Mouse (Mus musculus): Measurements from ENCODE around the gene Atf4. TPM values are rescaled to one million over a fixed set of nuclear protein-coding genes. Genes with fewer than 3 reads are reported as not detected.

The Atf4 gene
- total RNA-seq, 1 experiment from 2014 or later, result 367 TPM

GRCm38 (mm10) chr15:80271858-80272396 is 16.9 kb downstream of the Atf4 start:
- no peak for ATAC-seq (ENCODE audit: extremely low read depth, insufficient number of reproducible peaks, low FRiP score, poor library complexity, severe bottlenecking)

- no peak for ATAC-seq (ENCODE audit: extremely low read depth, insufficient number of reproducible peaks, low FRiP score, poor library complexity, severe bottlenecking)
Measured at GRCm38 (mm10) chr15:80277107-80277506, 22.1 kb downstream of the Atf4 start.

- no peak for ATAC-seq (ENCODE audit: extremely low read depth, insufficient number of reproducible peaks, low FRiP score, poor library complexity, severe bottlenecking)
Measured at GRCm38 (mm10) chr15:80277625-80278024, 22.6 kb downstream of the Atf4 start.

GRCm38 (mm10) chr15:80278121-80278759 is 23.3 kb downstream of the Atf4 start:
- ATAC-seq (ENCODE audit: extremely low read depth, insufficient number of reproducible peaks, low FRiP score, poor library complexity, severe bottlenecking), result no peak

GRCm38 (mm10) chr15:80279053-80279452 is 24.1 kb downstream of the Atf4 start:
- ATAC-seq (ENCODE audit: extremely low read depth, insufficient number of reproducible peaks, low FRiP score, poor library complexity, severe bottlenecking), result no peak

GRCm38 (mm10) chr15:80280646-80281045 is 25.7 kb downstream of the Atf4 start:
- ATAC-seq (ENCODE audit: extremely low read depth, insufficient number of reproducible peaks, low FRiP score, poor library complexity, severe bottlenecking), result no peak

GRCm38 (mm10) chr15:80286851-80287415 is 31.9 kb downstream of the Atf4 start, which contains the start of gene Cacna1i:
Cacna1i (plus strand) TSS chr15:80287238.
- no peak for ATAC-seq (ENCODE audit: extremely low read depth, insufficient number of reproducible peaks, low FRiP score, poor library complexity, severe bottlenecking)

- no peak for ATAC-seq (ENCODE audit: extremely low read depth, insufficient number of reproducible peaks, low FRiP score, poor library complexity, severe bottlenecking)
Measured at GRCm38 (mm10) chr15:80288036-80288435, 33.1 kb downstream of the Atf4 start.

GRCm38 (mm10) chr15:80289436-80289835 is 34.5 kb downstream of the Atf4 start:
- peak; percentile 69 for ATAC-seq (ENCODE audit: extremely low read depth, insufficient number of reproducible peaks, low FRiP score, poor library complexity, severe bottlenecking)

- ATAC-seq (ENCODE audit: extremely low read depth, insufficient number of reproducible peaks, low FRiP score, poor library complexity, severe bottlenecking), result no peak
Measured at GRCm38 (mm10) chr15:80297146-80297545, 42.2 kb downstream of the Atf4 start.

GRCm38 (mm10) chr15:80303779-80304178 is 48.8 kb downstream of the Atf4 start:
- no peak for ATAC-seq (ENCODE audit: extremely low read depth, insufficient number of reproducible peaks, low FRiP score, poor library complexity, severe bottlenecking)

GRCm38 (mm10) chr15:80304188-80304587 is 49.2 kb downstream of the Atf4 start:
- ATAC-seq (ENCODE audit: extremely low read depth, insufficient number of reproducible peaks, low FRiP score, poor library complexity, severe bottlenecking), result no peak

GRCm38 (mm10) chr15:80306146-80306545 is 51.2 kb downstream of the Atf4 start:
- no peak for ATAC-seq (ENCODE audit: extremely low read depth, insufficient number of reproducible peaks, low FRiP score, poor library complexity, severe bottlenecking)

Other genes with a start within 250 kb of the Atf4 start
- 1.1 and 1.3 TPM in 2 replicates for gene Pdgfb, start 240.2 kb upstream of the Atf4 start, total RNA-seq (2017)
- 0.74 TPM in 1 of 2 replicates, not detected in the other for gene Syngr1, start 163.8 kb upstream of the Atf4 start, total RNA-seq (2017)
- gene Rpl3, start 163.3 kb upstream of the Atf4 start, total RNA-seq (2017), result 994 and 1,093 TPM in 2 replicates
- gene Tab1, start 122.1 kb upstream of the Atf4 start, total RNA-seq (2017), result 15.0 and 19.8 TPM in 2 replicates
- gene Mgat3, start 81.5 kb upstream of the Atf4 start, total RNA-seq (2017), result 0.12 and 0.23 TPM in 2 replicates
- 36.0 and 37.5 TPM in 2 replicates for gene Mief1, start 21.2 kb upstream of the Atf4 start, total RNA-seq (2017)
- gene AC140267.1, start 19.3 kb upstream of the Atf4 start, total RNA-seq (2017), result not detected in 2 replicates
- gene Rps19bp1, start 9.1 kb downstream of the Atf4 start, total RNA-seq (2017), result 6.2 and 12.2 TPM in 2 replicates
- gene Cacna1i, start 32.1 kb downstream of the Atf4 start, total RNA-seq (2017), result 33.5 and 35.0 TPM in 2 replicates